Mouse (Mus musculus): ENCODE measurements at regions not wholly inside any gene's neighbourhood (a gene's known extent, or its start where the extent isn't known, plus 50 kb on each side); places are given as distances from the start of the nearest gene placed in this dataset.
A peak's percentile ranks its signal among the peaks of the same experiment; 100 is the strongest.

GRCm38 (mm10) chr14:25138485-25138884 lies 320.5 kb upstream of the Zmiz1 start:
- H3K4me1 ChIP-seq (replicated peaks; ENCODE audit: insufficient read depth, low read length): peaks cover 11% of the 10 kb centered on the region; the same call in 1 of the 2 replicates
- ATAC-seq (replicated peaks; ENCODE audit: low FRiP score, low read depth) (no peak), DNase-seq (ENCODE audit: low spot score) (no peak)
- H3K36me3 ChIP-seq (ENCODE audit: insufficient read depth, low read length): no peaks in the 10 kb centered on the region
- H3K9me3 ChIP-seq (replicated peaks; ENCODE audit: low read length): no peaks in the 10 kb centered on the region
- no peak for TF ChIP-seq CTCF (IDR thresholded peaks at IDR 0.05; ENCODE audit: low read depth)
- 56% methylated on average over 3 of the region's 3 CpGs for WGBS
- no peak overlapping the region for H3K27ac ChIP-seq
- no peak overlapping the region for H3K4me3 ChIP-seq (replicated peaks; ENCODE audit: low read depth, low read length)
- no peak overlapping the region for H3K4me2 ChIP-seq (ENCODE audit: low read length)
- no peak overlapping the region for H3K9ac ChIP-seq (ENCODE audit: low read depth, low read length)
- H3K27me3 ChIP-seq (ENCODE audit: insufficient read depth, low read length): no peaks in the 10 kb centered on the region

GRCm38 (mm10) chr14:25141933-25142332 lies 317.1 kb upstream of the Zmiz1 start:
- WGBS: 14% methylated on average over 9 of the region's 9 CpGs
- Histone ChIP-seq H3K9ac (ENCODE audit: low read depth, low read length) (no peak overlapping the region), H3K4me2 (ENCODE audit: low read length) (no peak overlapping the region), H3K27ac (peak overlapping the region; percentile 22; the same call in 1 of the 2 replicates), H3K4me1 (replicated peaks; ENCODE audit: insufficient read depth, low read length) (peaks cover 11% of the 10 kb centered on the region; the same call in 1 of the 2 replicates), H3K4me3 (replicated peaks; ENCODE audit: low read depth, low read length) (no peak overlapping the region), H3K36me3 (ENCODE audit: insufficient read depth, low read length) (no peaks in the 10 kb centered on the region), H3K9me3 (replicated peaks; ENCODE audit: low read length) (no peaks in the 10 kb centered on the region), H3K27me3 (ENCODE audit: insufficient read depth, low read length) (no peaks in the 10 kb centered on the region)
- TF ChIP-seq CTCF (IDR thresholded peaks at IDR 0.05; ENCODE audit: low read depth): no peak
- DNase-seq (ENCODE audit: low spot score) (peak; percentile 94), ATAC-seq (replicated peaks; ENCODE audit: low FRiP score, low read depth) (peak; percentile 74; the same call in 1 of the 2 replicates)

- ATAC-seq (replicated peaks; ENCODE audit: low FRiP score, low read depth): no peak
- no peak overlapping the region for H3K4me3 ChIP-seq (replicated peaks; ENCODE audit: low read depth, low read length)
- 77% methylated on average over 4 of the region's 4 CpGs for WGBS
- H3K4me2 ChIP-seq (ENCODE audit: low read length): no peak overlapping the region
- H3K36me3 ChIP-seq (ENCODE audit: insufficient read depth, low read length): no peaks in the 10 kb centered on the region
- no peak overlapping the region for H3K9ac ChIP-seq (ENCODE audit: low read depth, low read length)
- H3K4me1 ChIP-seq (replicated peaks; ENCODE audit: insufficient read depth, low read length): peaks cover 11% of the 10 kb centered on the region; the same call in 1 of the 2 replicates
- no peak for DNase-seq (ENCODE audit: low spot score)
- H3K9me3 ChIP-seq (replicated peaks; ENCODE audit: low read length): no peaks in the 10 kb centered on the region
- H3K27ac ChIP-seq: no peak overlapping the region
- no peak for TF ChIP-seq CTCF (IDR thresholded peaks at IDR 0.05; ENCODE audit: low read depth)
- H3K27me3 ChIP-seq (ENCODE audit: insufficient read depth, low read length): no peaks in the 10 kb centered on the region
Measured at GRCm38 (mm10) chr14:25143051-25143450, 315.9 kb upstream of the Zmiz1 start.

GRCm38 (mm10) chr14:25147731-25148130 lies 311.3 kb upstream of the Zmiz1 start:
- H3K27me3 ChIP-seq (ENCODE audit: insufficient read depth, low read length): no peaks in the 10 kb centered on the region
- no peak for ATAC-seq (replicated peaks; ENCODE audit: low FRiP score, low read depth)
- H3K4me2 ChIP-seq (ENCODE audit: low read length): no peak overlapping the region
- no peak overlapping the region for H3K4me3 ChIP-seq (replicated peaks; ENCODE audit: low read depth, low read length)
- TF ChIP-seq CTCF (IDR thresholded peaks at IDR 0.05; ENCODE audit: low read depth): no peak
- no peaks in the 10 kb centered on the region for H3K9me3 ChIP-seq (replicated peaks; ENCODE audit: low read length)
- H3K4me1 ChIP-seq (replicated peaks; ENCODE audit: insufficient read depth, low read length): no peaks in the 10 kb centered on the region; the same call in 1 of the 2 replicates
- 96% methylated on average over 2 of the region's 2 CpGs for WGBS
- H3K9ac ChIP-seq (ENCODE audit: low read depth, low read length): no peak overlapping the region
- no peaks in the 10 kb centered on the region for H3K36me3 ChIP-seq (ENCODE audit: insufficient read depth, low read length)
- H3K27ac ChIP-seq: no peak overlapping the region
- DNase-seq (ENCODE audit: low spot score): no peak

- Histone ChIP-seq H3K27me3 (ENCODE audit: insufficient read depth, low read length) (no peaks in the 10 kb centered on the region), H3K9me3 (replicated peaks; ENCODE audit: low read length) (no peaks in the 10 kb centered on the region), H3K4me3 (replicated peaks; ENCODE audit: low read depth, low read length) (no peak overlapping the region), H3K4me1 (replicated peaks; ENCODE audit: insufficient read depth, low read length) (no peaks in the 10 kb centered on the region), H3K4me2 (ENCODE audit: low read length) (no peak overlapping the region), H3K36me3 (ENCODE audit: insufficient read depth, low read length) (no peaks in the 10 kb centered on the region), H3K27ac (no peak overlapping the region), H3K9ac (ENCODE audit: low read depth, low read length) (no peak overlapping the region)
- 81% methylated on average over 1 of the region's 1 CpGs for WGBS
- TF ChIP-seq CTCF (IDR thresholded peaks at IDR 0.05; ENCODE audit: low read depth): peak; percentile 27; the same call in 1 of the 2 replicates
- DNase-seq (ENCODE audit: low spot score) (peak; percentile 22), ATAC-seq (replicated peaks; ENCODE audit: low FRiP score, low read depth) (no peak)
Measured at GRCm38 (mm10) chr14:25150968-25151367, 308.0 kb upstream of the Zmiz1 start.

GRCm38 (mm10) chr14:25151485-25151884 lies 307.5 kb upstream of the Zmiz1 start:
- Histone ChIP-seq H3K4me2 (ENCODE audit: low read length) (no peak overlapping the region), H3K9ac (ENCODE audit: low read depth, low read length) (no peak overlapping the region), H3K27me3 (ENCODE audit: insufficient read depth, low read length) (no peaks in the 10 kb centered on the region), H3K36me3 (ENCODE audit: insufficient read depth, low read length) (no peaks in the 10 kb centered on the region), H3K4me3 (replicated peaks; ENCODE audit: low read depth, low read length) (no peak overlapping the region), H3K4me1 (replicated peaks; ENCODE audit: insufficient read depth, low read length) (no peaks in the 10 kb centered on the region), H3K27ac (no peak overlapping the region), H3K9me3 (replicated peaks; ENCODE audit: low read length) (no peaks in the 10 kb centered on the region)
- WGBS: 75% methylated on average over 2 of the region's 2 CpGs
- ATAC-seq (replicated peaks; ENCODE audit: low FRiP score, low read depth) (no peak), DNase-seq (ENCODE audit: low spot score) (no peak)
- TF ChIP-seq CTCF (IDR thresholded peaks at IDR 0.05; ENCODE audit: low read depth): no peak

GRCm38 (mm10) chr14:25153573-25153972 lies 305.4 kb upstream of the Zmiz1 start:
- no peak for DNase-seq (ENCODE audit: low spot score)
- Histone ChIP-seq H3K4me3 (replicated peaks; ENCODE audit: low read depth, low read length) (no peak overlapping the region), H3K4me1 (replicated peaks; ENCODE audit: insufficient read depth, low read length) (no peaks in the 10 kb centered on the region), H3K27me3 (ENCODE audit: insufficient read depth, low read length) (no peaks in the 10 kb centered on the region), H3K27ac (no peak overlapping the region), H3K9me3 (replicated peaks; ENCODE audit: low read length) (no peaks in the 10 kb centered on the region), H3K9ac (ENCODE audit: low read depth, low read length) (no peak overlapping the region), H3K4me2 (ENCODE audit: low read length) (no peak overlapping the region), H3K36me3 (ENCODE audit: insufficient read depth, low read length) (no peaks in the 10 kb centered on the region)
- 78% methylated on average over 4 of the region's 4 CpGs for WGBS
- ATAC-seq (replicated peaks; ENCODE audit: low FRiP score, low read depth): no peak
- TF ChIP-seq CTCF (IDR thresholded peaks at IDR 0.05; ENCODE audit: low read depth): no peak
